Mouse (Mus musculus) stomach, postnatal 0 days (tissue): ENCODE measurements around the gene Moap1.

Source experiments
- CTCF ChIP-seq: IDR thresholded peaks from 2 replicates; pipeline ENCODE4 v1.5.1; 2016; ENCODE audit warnings: antibody characterized with exemption, low read depth, mild to moderate bottlenecking, moderate library complexity
- EP300 ChIP-seq: optimal IDR thresholded peaks from 2 replicates; pipeline ENCODE3; 2016; ENCODE audit warnings: antibody characterized with exemption

DNA sequence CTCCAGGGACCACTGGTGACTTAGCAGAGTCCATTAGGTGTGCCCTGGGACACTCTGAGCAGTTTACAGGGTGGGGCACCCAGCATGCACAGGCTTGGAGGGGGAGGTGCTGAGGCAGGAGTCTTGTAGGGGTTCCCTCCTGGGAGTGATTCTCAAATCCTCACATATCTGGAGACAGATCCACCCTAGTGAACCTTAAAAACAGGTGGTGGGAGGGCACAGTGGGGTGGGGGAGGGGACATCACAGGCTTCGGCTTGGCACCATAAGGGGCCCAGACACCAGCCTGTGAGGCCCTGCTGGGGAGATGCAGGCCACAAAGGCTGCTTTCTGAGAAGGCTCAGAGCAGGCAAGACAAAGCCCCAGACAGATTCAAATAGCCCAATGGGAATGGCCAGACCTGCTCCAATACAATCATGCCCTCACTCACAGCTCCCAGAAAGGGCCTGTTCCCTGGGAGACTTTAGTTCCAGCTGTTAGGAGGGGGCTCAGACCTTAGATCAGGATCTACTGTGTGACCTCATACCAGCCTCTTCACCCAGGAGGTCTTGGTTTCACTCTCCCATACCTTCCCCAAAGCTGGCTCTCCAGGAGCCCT is 45.3 kb downstream of the Moap1 start:
- TF ChIP-seq CTCF (no peak), EP300 (no peak)
